In genomic region chr6:35245086-35245485, GRCm38 (mm10) we compare ENCODE assay signal across 9 mouse cellular contexts.
DNase-seq lines count a peak whose midpoint lies in the region; ATAC-seq lines count a peak whose summit lies in the region.
"Had no signal": no experiment of that assay in that cellular context is flagged by ENCODE, and none has a peak within 500 bp of the region (broad histone marks: within the 10 kb centered on the region; RNA-seq: fewer than 3 reads in every experiment).

No protein-coding gene starts in this region.

- no peak overlapping the region for H3K4me3 ChIP-seq in hindbrain, embryonic 11.5 days (ENCODE audit: low read depth, low read length)
- H3K4me3 ChIP-seq in hindbrain, embryonic 10.5 days, result no peak overlapping the region
- H3K4me3 ChIP-seq: embryonic facial prominence, embryonic 13.5 days had no signal

- H3K27me3 ChIP-seq in hindbrain, embryonic 11.5 days (ENCODE audit: control insufficient read depth, insufficient read depth, low read length), result no peaks in the 10 kb centered on the region
- no peaks in the 10 kb centered on the region for H3K27me3 ChIP-seq in hindbrain, embryonic 10.5 days (ENCODE audit: insufficient read depth, poor library complexity, severe bottlenecking)
- H3K27me3 ChIP-seq: embryonic facial prominence, embryonic 13.5 days had no signal

- no peak overlapping the region for H3K9ac ChIP-seq in hindbrain, embryonic 11.5 days (ENCODE audit: low read depth, low read length)
- H3K9ac ChIP-seq: embryonic facial prominence, embryonic 13.5 days had no signal

- H3K4me1 ChIP-seq in hindbrain, embryonic 11.5 days (replicated peaks; ENCODE audit: control insufficient read depth, insufficient read depth, low read length), result no peaks in the 10 kb centered on the region
- 0 out of 2 replicates have a peak, but pooled peaks cover 3% of the 10 kb centered on the region for H3K4me1 ChIP-seq in hindbrain, embryonic 10.5 days (replicated peaks)
- H3K4me1 ChIP-seq: embryonic facial prominence, embryonic 13.5 days had no signal

- 65% methylated on average over 5 of the region's 5 CpGs for WGBS in hindbrain, embryonic 11.5 days
- WGBS in hindbrain, embryonic 10.5 days, result 73% methylated on average over 5 of the region's 5 CpGs

- ATAC-seq in hindbrain, embryonic 11.5 days (ENCODE audit: low FRiP score), result no peak

- no peak overlapping the region for H3K27ac ChIP-seq in hindbrain, embryonic 11.5 days (ENCODE audit: low read depth, low read length)
- H3K27ac ChIP-seq in hindbrain, embryonic 10.5 days, result no peak overlapping the region
- H3K27ac ChIP-seq: embryonic facial prominence, embryonic 13.5 days had no signal

- DNase-seq in hindbrain, embryonic 11.5 days (ENCODE audit: low spot score), result peak; percentile 36
- no peak for DNase-seq in hindbrain, embryonic 10.5 days (ENCODE audit: low spot score)
- peak; percentile 47 for DNase-seq in thymus, postnatal 0 days (ENCODE audit: low spot score)
- no peak for DNase-seq in thymus, postnatal 36 days
- DNase-seq in embryo, embryonic 10.5 days (ENCODE audit: low spot score), result peak; percentile 57
- no peak for DNase-seq in yolk sac, embryonic 10.5 days (ENCODE audit: low spot score)
- DNase-seq in natural killer cell, adult 2 months (ENCODE audit: low spot score in 2 of 2), result no peak
- no peak for DNase-seq in urinary bladder, postnatal 36 days (ENCODE audit: low spot score in 2 of 2)

- H3K36me3 ChIP-seq in hindbrain, embryonic 11.5 days (ENCODE audit: control insufficient read depth, insufficient read depth, low read length), result peaks cover 11% of the 10 kb centered on the region
- peaks cover 80% of the 10 kb centered on the region for H3K36me3 ChIP-seq in hindbrain, embryonic 10.5 days

- H3K9me3 ChIP-seq in hindbrain, embryonic 11.5 days (ENCODE audit: control insufficient read depth, low read length), result no peaks in the 10 kb centered on the region
- H3K9me3 ChIP-seq in hindbrain, embryonic 10.5 days, result peaks cover 5% of the 10 kb centered on the region; the same call in 1 of the 2 replicates
- H3K9me3 ChIP-seq: embryonic facial prominence, embryonic 13.5 days had no signal

- no peak overlapping the region for H3K4me2 ChIP-seq in hindbrain, embryonic 11.5 days (replicated peaks; ENCODE audit: low read depth, low read length)
- H3K4me2 ChIP-seq: embryonic facial prominence, embryonic 13.5 days had no signal

Comparison
In these comparisons a context has a peak if more than half of its experiments do, and no peak if none do; other contexts are left out.
1. DNase-seq: peak in hindbrain, embryonic 11.5 days (single experiment), thymus, postnatal 0 days (single experiment) and embryo, embryonic 10.5 days (single experiment); none in hindbrain, embryonic 10.5 days (single experiment), thymus, postnatal 36 days (0 of 2), yolk sac, embryonic 10.5 days (single experiment), natural killer cell, adult 2 months (0 of 2) and urinary bladder, postnatal 36 days (0 of 2).